Mouse (Mus musculus): ENCODE results near the gene Smc3.
A peak's percentile ranks its signal among the peaks of the same experiment; 100 is the strongest.
"Not testable (repeated sequence)": the region's sequence is repeated elsewhere in the genome, so short reads cannot be mapped to it uniquely, and the experiment has no call there.

The Smc3 gene

GRCm38 (mm10) chr19:53656443-53656842 lies 56.2 kb downstream of the Smc3 start:
- not testable (repeated sequence) for DNase-seq

- no peak for DNase-seq
Measured at GRCm38 (mm10) chr19:53657437-53657836, 57.2 kb downstream of the Smc3 start.

DNA sequence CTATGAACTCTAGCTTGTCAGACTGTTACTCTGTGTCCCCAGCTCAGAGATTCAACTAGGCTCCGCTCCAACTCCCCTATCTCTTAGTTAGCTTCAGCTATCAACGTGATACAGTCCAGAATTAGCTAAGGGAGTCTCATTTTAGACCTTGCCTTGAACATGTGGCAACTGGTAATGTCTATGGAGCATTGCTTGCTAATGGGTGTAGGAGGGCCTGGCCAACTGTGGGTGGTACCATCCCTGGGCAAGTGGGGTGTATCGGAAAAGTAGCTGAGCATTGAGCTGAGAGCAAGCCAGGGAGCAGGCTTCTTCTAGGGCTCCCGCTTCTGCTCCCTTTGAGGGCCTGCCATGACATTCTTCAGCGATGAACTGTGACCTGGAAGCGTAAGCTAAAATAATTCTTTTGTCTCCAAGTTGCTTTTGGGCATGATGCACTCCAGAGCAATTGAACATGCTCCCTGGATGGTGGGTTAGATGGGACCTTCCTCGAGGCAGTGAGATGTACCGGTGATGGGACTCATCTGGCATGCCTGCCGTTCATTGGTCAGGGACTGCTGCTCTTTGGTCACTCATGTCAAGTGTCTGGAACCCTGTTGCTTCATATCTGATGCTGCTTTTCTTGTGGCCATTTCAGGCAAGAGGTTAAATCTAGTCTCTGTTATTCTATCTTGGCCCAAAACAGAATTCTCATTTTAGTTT lies 60.7 kb downstream of the Smc3 start:
- peak; percentile 10 for DNase-seq

DNA sequence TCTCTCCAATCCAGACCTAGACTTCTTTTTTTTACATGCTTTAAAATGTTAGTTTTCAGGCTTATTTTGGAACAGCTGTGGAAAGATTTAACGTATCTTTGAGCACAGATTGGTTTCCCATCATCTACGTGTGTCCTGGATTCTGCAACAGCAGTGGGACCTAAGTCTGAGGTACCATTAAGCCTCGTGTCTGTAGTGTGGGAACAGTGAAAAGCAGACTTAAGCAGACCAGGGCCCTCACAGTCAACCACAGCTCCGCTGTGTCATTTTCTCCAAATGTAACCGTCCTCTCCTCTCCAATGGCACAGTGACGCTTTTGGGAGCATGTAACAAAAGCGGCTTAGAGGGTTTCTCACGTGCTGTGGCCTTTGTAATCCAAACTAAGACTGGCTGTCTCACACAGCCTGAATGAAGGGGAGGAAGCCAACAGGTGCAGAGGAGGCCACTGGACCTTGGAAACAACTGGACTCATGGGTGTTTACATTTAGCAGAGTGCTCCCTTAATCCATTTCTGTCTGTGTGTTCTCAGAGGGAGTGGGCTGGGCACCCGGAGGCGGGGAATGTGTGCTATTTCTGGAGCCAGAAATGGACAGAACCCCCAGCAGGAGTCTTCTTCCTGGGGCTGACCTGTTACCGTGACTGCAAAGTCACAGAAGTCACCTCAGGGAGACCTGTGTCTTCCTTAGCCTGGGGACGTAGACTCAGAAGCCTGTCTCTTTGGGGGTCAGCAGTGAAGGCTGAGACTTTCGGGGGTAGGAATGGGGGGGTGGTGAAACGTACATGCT lies 61.9 kb downstream of the Smc3 start:
- DNase-seq, result no peak

DNA sequence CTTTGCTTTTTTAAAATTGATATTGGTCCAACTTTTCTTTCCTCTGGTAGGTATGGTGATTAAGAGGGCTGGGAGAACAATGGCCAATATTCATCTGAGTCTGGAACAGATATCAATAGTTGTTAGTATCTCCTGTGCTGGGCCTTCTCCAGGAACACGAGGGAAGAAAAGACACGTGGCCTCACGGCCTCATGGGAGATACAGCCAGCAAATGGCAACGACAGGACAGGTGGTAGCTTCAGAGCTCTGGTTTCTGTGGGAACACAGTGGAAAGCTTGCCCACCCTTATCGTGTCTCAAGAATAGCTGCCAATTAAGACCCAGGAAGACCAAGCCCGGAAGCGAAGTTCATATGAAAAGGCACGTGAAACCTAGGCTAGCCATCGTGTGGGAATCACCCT lies 64.6 kb downstream of the Smc3 start:
- no peak for DNase-seq

DNA sequence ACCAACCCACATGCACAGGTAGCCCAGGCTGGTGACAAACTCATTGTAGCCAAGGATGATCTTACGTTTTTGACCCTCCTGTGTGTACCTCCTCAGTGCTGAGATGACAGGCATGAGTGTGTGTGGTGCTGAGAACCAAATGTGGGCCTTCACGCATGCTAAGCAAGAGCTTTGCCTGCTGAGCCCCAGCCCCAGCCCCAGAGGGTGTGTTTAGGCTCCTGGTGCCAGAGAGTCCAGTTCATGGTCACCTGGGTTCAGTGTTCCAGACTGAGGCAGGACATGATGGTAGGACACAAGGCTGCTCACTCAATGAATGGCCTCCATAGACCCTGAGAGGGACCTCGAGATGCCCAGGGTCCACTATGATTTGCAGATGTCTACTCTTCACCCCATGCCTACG lies 65.2 kb downstream of the Smc3 start:
- DNase-seq, result no peak

- DNase-seq, result no peak
Measured at GRCm38 (mm10) chr19:53666708-53667107, 66.5 kb downstream of the Smc3 start.

DNA sequence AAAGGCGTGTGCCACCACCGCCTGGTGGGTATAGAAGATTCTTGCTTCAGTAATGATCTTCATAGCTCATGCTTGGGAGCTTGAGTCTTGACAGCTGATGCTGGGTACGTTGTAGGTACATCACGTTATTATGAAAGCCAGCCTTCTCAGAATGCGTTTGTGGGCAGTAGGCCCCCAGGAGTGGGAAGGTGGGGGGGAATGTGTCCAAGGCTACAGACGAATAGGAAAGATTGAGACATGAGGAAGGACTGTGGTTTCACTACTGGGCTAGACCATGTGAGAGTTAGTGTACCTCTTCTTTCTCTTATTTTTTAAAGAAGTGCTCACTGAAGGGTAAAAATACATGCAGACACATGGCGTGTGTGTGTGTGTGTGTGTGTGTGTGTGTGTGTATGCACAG lies 68.6 kb downstream of the Smc3 start:
- no peak for DNase-seq

- no peak for DNase-seq
Measured at GRCm38 (mm10) chr19:53670625-53671141, 70.5 kb downstream of the Smc3 start.

GRCm38 (mm10) chr19:53671432-53671831 lies 71.2 kb downstream of the Smc3 start:
- no peak for DNase-seq

- DNase-seq, result no peak
Measured at GRCm38 (mm10) chr19:53674131-53674925, 74.1 kb downstream of the Smc3 start.

- DNase-seq, result no peak
Measured at GRCm38 (mm10) chr19:53676228-53676627, 76.0 kb downstream of the Smc3 start.

- DNase-seq, result peak; percentile 76
Measured at GRCm38 (mm10) chr19:53676718-53677634, 76.8 kb downstream of the Smc3 start, which contains the start of gene Rbm20. Gene Rbm20, plus strand, starts transcription at chr19:53677306.

GRCm38 (mm10) chr19:53679194-53679593 lies 79.0 kb downstream of the Smc3 start:
- no peak for DNase-seq

DNA sequence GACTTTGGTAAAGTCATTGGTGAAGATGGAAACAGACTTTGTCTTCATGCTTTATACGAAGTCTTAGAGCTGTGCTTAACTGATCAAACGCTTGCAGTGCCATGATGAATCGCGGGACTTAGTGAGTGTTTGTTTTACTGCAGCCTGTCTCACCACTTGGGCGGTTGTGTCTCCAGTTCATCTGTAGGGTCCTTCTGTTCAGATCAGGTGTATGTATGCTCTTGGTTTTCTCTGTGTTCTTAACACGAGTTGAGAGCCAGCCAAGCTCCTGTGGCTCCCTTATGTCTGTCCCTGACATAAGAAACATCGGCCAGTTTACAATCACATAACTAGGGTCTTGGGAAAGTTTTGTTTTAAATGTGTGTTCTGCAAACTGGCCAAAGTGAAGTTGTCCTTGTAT lies 79.8 kb downstream of the Smc3 start:
- no peak for DNase-seq

DNA sequence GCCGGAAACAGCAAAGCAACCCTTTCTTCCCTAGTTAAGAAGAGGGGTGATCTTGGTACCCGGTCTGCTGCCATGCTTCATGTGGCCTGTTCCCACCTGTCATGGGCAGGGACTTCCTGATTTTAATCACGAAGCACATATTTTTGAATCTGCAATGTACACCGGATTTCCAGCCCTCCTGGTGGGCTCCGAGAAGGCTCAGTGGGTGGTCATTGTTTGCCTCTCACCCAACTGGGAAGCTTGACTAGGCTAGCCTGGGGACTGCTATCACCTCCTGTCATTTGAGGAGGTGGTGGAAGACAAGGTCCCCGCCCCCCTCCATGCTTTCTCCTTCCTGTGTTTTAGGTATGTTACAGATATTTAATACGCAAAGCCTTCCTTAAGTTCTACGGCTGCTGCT lies 82.2 kb downstream of the Smc3 start:
- no peak for DNase-seq

DNA sequence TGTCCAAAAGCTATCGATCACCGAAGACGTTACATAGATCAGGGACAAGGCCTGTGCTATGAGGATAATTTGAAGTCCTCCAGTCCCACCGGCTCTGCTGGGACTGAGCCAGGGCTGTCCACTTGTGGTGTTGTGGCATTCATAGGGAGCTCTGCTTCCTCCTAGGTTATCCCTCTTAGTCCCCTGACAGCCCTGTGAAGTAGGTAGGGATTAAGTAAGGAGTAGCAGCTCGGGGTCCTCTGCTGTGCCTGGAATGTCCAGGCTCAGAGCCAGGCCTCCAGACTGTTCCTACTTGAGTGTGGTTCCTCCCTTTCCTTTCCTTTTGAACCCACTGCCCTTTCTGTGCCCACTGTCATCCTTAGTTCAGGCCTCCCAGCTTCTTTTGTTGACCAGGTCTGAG lies 87.4 kb downstream of the Smc3 start:
- DNase-seq, result no peak

GRCm38 (mm10) chr19:53690816-53691215 lies 90.6 kb downstream of the Smc3 start:
- no peak for DNase-seq

GRCm38 (mm10) chr19:53694020-53694419 lies 93.8 kb downstream of the Smc3 start:
- no peak for DNase-seq

Data from kidney, postnatal 10 days (tissue).